Mouse (Mus musculus): ENCODE results near the gene 4930415O20Rik. TPM values are rescaled to one million over a fixed set of nuclear protein-coding genes. Genes with fewer than 3 reads are reported as not detected.
A peak's percentile ranks its signal among the peaks of the same experiment; 100 is the strongest.

Gene 4930415O20Rik
- under 1 TPM in 1 of 2 experiments, not detected in 1; 0.62 TPM for total RNA-seq (2021)
- long read RNA-seq, experiment 1, result 0 reads
- long read RNA-seq, experiment 2, partial matches to known transcripts, result 0 of 1 reads
- long read RNA-seq, experiment 2, other reads (novel, unspliced or antisense), result 1 of 1 reads

GRCm38 (mm10) chr15:98570873-98571538 is at the start of gene 4930415O20Rik, which contains the start of gene Ccnt1:
Gene 4930415O20Rik, plus strand, starts transcription at chr15:98571004.
Gene Ccnt1, minus strand, starts transcription at chr15:98570923.
- no peak for DNase-seq (ENCODE audit: low spot score in 2 of 2)

- DNase-seq (ENCODE audit: low spot score in 2 of 2), result no peak
Measured at GRCm38 (mm10) chr15:98521245-98521644, 49.6 kb upstream of the 4930415O20Rik start.

GRCm38 (mm10) chr15:98526057-98526456 is 44.7 kb upstream of the 4930415O20Rik start:
- no peak for DNase-seq (ENCODE audit: low spot score in 2 of 2)

- DNase-seq (ENCODE audit: low spot score in 2 of 2), result no peak
Measured at GRCm38 (mm10) chr15:98527056-98527771, 43.6 kb upstream of the 4930415O20Rik start.

- no peak for DNase-seq (ENCODE audit: low spot score in 2 of 2)
Measured at GRCm38 (mm10) chr15:98528066-98528563, 42.7 kb upstream of the 4930415O20Rik start.

- no peak for DNase-seq (ENCODE audit: low spot score in 2 of 2)
Measured at GRCm38 (mm10) chr15:98532281-98532680, 38.5 kb upstream of the 4930415O20Rik start.

GRCm38 (mm10) chr15:98533035-98533531 is 37.7 kb upstream of the 4930415O20Rik start:
- DNase-seq (ENCODE audit: low spot score in 2 of 2), result no peak

GRCm38 (mm10) chr15:98533881-98534627 is 36.8 kb upstream of the 4930415O20Rik start, which contains the start of gene Kansl2:
Gene Kansl2, minus strand, starts transcription at chr15:98534264.
- DNase-seq (ENCODE audit: low spot score in 2 of 2), result peak; percentile 82 to 92

- DNase-seq (ENCODE audit: low spot score in 2 of 2), result no peak
Measured at GRCm38 (mm10) chr15:98535921-98536320, 34.9 kb upstream of the 4930415O20Rik start.

GRCm38 (mm10) chr15:98536828-98537510 is 33.8 kb upstream of the 4930415O20Rik start:
- DNase-seq (ENCODE audit: low spot score in 2 of 2), result no peak

- no peak for DNase-seq (ENCODE audit: low spot score in 2 of 2)
Measured at GRCm38 (mm10) chr15:98537923-98538322, 32.9 kb upstream of the 4930415O20Rik start.

GRCm38 (mm10) chr15:98541064-98541463 is 29.7 kb upstream of the 4930415O20Rik start:
- DNase-seq (ENCODE audit: low spot score in 2 of 2), result no peak

- DNase-seq (ENCODE audit: low spot score in 2 of 2), result no peak
Measured at GRCm38 (mm10) chr15:98543341-98543740, 27.5 kb upstream of the 4930415O20Rik start.

- DNase-seq (ENCODE audit: low spot score in 2 of 2), result no peak
Measured at GRCm38 (mm10) chr15:98545151-98545550, 25.7 kb upstream of the 4930415O20Rik start.

GRCm38 (mm10) chr15:98546843-98547242 is 24.0 kb upstream of the 4930415O20Rik start:
- no peak for DNase-seq (ENCODE audit: low spot score in 2 of 2)

- no peak for DNase-seq (ENCODE audit: low spot score in 2 of 2)
Measured at GRCm38 (mm10) chr15:98552758-98553157, 18.0 kb upstream of the 4930415O20Rik start.

- DNase-seq (ENCODE audit: low spot score in 2 of 2), result no peak
Measured at GRCm38 (mm10) chr15:98555881-98556280, 14.9 kb upstream of the 4930415O20Rik start.

GRCm38 (mm10) chr15:98557186-98557585 is 13.6 kb upstream of the 4930415O20Rik start:
- no peak for DNase-seq (ENCODE audit: low spot score in 2 of 2)

GRCm38 (mm10) chr15:98566973-98567277 is 3.9 kb upstream of the 4930415O20Rik start:
- DNase-seq (ENCODE audit: low spot score in 2 of 2), result no peak

GRCm38 (mm10) chr15:98567278-98568134 is 3.3 kb upstream of the 4930415O20Rik start:
- DNase-seq (ENCODE audit: low spot score in 2 of 2), result peak; percentile 99
